Mouse (Mus musculus) cerebellum, adult 11-12 months (tissue): ENCODE data around the gene Spc24.

Experiments used
- DNase-seq: peaks from one replicate; pipeline ENCODE4 v3.0.0; 2022

The Spc24 gene

DNA sequence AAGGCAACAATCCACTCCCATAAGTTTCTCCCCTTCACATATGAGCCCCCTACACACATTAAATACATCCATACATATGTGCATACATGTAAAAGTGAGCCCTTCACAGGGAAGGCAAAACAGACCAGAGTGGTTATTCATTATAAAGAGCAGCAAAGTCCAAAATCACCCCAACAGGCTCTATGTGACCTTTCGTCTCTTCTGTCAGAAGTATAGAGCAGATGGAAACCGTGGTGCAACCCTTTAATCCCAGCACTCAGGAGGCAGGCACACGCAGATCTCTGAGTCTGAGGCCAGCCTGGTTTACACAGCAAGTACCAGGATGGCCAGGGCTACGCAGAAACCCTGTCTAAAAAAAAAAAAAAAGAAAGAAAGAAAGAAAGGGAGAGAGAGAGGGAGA lies 54.0 kb downstream of the Spc24 start:
- DNase-seq: no peak
